Mouse (Mus musculus): Measurements from ENCODE around the gene Gm21887.
"Not testable (repeated sequence)": the region's sequence is repeated elsewhere in the genome, so short reads cannot be mapped to it uniquely, and the experiment has no call there.

Gene Gm21887

DNA sequence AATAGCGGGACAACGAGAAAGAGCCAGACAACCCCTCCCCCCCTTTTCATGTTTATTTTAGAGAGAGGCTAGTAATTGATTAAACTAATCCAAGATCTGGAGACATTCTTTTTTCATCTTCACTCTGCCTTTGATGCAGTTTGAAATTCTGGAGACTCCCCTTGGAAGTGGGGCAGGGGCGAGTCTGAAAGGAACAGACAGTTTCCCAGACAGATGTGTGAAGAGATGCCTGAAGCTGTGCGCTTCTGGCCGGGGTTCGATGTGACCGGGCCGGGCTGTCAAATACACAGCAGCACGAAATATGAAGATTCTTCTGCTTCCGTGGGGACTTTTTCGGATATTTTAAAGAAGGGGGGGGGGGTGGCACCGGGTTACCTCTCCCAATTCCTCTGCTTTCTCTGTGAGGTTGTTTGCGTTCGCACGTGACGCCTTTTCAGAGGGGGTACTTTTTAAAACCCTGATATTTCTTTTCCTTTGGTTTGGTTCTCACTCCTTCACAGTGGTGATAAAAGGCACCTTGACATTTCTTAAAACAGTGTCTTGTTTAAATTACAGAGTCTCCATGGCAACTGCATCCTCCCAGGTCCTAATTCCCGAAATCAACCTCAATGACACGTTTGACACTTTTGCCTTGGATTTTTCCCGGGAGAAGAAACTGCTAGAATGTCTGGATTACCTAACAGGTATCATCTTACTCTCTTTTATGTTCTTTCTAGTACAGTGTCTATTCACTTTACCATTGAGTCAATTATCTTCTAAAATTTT is 25.9 kb upstream of the Gm21887 start:
- peak; percentile 34 for DNase-seq (ENCODE audit: low spot score)

DNA sequence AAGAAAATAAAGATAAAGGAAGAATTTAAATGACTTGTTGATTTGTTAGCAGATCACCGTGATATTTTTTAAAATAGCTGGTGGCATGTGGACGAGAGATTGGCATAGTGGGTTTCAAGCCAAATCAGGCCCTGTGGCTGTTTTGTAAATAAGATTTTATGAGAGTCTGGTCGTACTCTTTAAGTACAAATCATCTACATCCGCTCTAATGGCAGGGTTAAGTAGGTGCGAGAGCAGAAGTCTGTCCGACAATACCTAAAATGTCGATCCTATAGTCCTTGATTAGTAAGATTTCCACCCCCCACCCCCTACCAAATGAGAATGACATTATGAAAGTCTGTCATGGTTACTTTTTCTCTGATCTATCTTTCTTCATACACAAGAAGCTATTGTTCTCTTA is 25.1 kb upstream of the Gm21887 start:
- not testable (repeated sequence) for DNase-seq (ENCODE audit: low spot score)

DNA sequence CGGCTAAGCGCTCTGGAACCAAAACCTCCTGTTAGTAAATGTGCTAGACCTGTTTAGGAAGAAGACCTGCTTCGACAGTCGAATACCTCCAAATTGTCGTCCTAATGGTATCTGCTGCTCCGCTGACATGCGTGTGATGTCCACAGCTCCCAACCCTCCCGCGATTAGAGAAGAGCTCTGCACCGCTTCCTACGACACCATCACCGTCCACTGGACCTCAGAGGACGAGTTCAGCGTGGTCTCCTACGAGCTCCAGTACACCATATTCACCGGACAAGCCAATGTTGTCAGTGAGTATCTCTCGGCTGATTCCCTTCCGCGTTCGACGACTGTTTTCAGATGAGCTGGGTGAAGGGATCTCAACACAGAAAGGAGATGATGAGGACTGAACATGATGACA is 24.6 kb upstream of the Gm21887 start:
- peak; percentile 45 for DNase-seq (ENCODE audit: low spot score)

DNA sequence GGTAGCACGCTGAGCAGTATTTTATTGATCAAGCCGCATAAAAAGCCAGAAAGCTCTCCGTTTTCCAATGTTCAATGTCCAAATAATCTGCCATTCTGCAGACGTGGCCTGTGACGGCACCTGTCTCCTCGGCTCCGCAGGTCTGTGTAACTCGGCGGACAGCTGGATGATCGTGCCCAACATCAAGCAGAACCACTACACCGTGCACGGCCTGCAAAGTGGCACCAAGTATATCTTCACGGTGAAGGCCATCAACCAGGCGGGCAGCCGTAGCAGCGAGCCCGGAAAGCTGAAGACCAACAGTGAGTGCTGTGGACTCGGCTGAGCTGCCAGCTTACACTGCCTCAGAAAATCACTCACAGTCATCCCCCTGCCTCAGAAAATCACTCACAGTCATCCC is 23.7 kb upstream of the Gm21887 start:
- peak; percentile 25 for DNase-seq (ENCODE audit: low spot score)

DNA sequence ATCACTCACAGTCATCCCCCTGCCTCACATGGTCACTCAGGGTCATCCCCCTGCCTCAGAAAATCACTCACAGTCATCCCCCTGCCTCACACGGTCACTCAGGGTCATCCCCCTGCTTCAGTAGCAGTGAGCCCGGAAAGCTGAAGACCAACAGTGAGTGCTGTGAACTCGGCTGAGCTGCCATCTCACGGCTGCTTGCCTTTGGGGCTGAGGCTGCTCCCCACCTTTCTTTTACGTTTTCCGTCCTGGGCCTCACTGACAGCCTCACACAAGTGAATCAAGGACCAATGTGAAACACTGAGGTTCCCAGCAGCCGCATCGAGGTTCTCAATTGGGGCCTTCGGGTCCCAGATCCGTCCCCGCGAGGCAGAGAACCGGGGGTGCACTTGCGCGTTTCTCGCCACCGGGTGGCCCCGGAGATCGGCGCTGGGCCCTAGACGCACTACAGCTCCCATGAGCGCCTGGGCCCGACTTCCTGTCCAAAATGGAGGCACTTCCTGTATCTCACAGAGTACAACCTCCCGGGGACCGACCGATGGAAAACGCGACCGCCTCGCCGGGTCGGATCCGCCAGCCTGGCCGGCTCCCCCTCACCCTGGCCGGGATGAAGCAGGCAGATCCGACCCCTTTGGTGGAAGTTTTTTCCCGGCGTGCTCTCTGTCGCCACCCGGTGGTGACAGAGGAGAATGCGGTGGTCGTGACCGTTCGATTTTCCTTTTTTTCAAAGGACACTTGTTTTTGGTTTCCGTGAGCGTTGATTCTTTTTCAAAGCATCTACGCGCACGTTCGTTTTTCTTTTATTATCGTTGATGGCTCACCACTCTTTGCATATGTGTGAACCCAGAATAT is 22.7 kb upstream of the Gm21887 start:
- DNase-seq (ENCODE audit: low spot score): peak; percentile 92

DNA sequence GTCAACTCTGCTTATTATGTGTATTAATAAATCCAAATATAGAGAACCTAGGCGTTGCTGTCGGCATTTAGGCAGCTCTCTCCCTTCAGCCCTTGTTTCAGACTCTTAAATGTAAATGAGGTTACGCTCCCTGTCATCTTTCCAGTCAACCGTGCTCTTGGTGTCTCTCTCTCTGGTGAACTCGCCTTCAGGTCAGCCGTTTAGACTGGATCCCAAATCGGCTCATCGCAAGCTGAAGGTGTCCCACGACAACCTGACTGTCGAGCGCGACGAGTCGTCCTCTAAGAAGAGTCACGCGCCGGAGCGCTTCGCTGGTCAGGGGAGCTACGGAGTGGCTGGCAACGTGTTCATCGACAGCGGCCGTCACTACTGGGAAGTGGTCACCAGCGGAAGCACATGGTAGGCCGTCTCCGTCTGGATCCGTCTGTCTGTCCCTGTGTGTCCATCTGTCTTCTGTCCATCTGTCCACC is 22.1 kb upstream of the Gm21887 start:
- DNase-seq (ENCODE audit: low spot score): peak; percentile 75

DNA sequence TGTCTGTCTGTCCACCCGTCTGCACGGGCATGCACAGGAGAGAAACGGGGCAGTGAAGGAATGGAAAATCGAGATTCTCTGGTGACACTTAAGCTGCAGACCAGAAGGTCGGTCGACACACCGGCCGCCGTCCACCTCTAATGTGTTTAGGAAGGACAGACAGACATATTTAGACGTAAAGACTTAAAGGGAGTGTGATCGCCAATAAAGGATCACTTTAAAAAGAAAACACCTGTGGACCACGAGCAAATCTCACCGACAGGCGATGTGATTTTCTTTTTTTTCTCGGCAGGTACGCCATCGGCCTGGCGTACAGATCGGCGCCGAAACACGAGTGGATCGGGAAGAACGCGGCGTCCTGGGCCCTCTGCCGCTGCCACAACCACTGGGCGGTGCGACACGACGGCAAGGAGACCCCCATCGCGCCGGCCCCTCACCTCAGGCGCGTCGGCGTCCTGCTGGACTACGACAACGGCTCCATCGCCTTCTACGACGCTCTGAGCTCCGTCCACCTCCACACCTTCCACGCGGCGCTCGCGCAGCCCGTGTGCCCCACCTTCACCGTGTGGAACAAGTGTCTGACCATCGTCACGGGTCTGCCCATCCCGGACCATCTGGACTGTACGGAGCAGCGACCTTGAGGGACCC is 20.8 kb upstream of the Gm21887 start:
- DNase-seq (ENCODE audit: low spot score): peak; percentile 45

DNA sequence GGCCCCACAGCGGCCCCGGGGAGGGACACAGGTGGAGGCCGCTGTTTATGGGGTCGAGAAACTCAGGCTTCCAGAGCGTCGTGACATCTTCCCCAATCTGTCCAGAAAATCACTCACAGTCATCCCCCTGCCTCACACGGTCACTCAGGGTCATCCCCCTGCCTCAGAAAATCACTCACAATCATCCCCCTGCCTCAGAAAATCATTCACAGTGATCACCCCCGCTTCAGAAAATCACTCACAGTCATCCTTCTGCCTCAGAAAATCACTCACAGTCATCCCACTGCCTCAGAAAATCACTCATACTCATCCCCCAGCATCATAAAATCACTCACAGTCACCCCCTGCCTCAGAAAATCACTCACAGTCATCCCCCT is 20.3 kb upstream of the Gm21887 start:
- peak; percentile 41 for DNase-seq (ENCODE audit: low spot score)

DNA sequence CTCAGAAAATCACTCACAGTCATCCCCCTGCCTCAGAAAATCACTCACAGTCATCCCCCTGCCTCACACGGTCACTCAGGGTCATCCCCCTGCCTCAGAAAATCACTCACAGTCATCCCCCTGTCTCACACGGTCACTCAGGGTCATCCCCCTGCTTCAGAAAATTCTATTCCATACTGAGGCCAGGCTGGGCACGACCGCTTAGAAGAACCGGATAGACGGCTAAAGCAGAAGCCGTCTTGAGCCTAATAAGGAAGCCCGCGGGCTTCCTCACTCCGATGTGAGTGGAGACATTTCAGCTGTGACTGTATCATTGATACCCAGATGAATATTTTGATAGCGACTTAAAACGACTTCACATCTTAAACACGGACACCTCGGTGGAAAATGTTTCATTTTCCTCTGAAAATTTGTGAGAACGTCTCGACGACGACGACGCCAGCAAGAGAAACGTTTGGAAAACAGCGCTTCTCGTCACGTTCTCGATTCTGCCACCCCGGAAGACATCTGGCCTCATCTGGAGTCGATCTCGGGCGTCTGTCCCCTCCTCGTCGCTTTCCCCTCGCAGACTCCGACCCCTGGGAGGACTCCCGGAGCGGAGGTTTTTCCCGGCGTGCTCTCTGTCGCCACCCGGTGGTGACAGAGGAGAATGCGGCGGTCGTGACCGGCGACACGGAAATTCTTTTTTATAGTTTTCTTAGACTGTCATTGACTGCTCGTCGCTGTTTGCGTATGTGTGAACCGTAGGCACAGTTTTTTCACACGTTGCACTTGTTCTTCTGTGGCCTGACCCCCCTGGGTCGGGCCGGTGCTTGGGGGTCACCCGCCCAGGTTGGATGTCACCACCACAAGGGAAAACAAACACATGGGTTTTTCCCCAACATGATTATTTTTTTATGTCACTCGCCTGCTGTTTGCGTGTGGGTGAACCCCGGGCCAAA is 19.5 kb upstream of the Gm21887 start:
- DNase-seq (ENCODE audit: low spot score): peak; percentile 82

DNA sequence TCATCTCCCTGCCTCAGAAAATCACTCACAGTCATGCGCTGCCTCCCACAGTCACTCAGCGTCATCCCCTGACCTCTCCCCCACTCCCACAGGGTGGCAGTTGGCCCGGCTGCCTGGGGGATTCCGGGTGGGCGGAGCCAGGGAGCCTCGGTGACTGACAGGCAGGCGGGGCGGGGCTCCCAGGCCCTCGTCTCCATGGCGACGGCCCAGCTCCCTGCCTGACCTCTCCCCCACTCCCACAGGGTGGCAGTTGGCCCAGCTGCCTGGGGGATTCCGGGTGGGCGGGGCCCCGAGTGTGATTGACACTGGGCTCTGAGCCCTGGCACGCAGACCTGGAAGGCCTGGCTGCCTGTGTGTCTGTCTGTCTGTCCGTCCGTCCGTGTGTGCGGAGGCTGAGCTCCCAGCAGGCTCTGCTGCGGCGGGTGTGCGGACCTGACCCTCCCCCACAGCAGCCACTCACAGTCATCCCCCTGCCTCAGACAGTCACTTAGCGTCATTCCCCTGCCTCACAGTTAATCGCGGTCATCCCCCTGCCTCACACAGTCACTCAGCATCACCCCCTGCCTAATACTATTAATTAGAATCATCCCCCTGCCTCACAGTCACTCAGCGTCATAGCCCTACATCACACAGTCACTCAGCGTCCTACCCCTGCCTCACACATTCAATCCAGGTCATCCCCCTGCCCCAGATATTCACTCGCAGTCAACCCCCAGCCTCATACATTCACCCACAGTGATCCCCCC is 18.2 kb upstream of the Gm21887 start:
- DNase-seq (ENCODE audit: low spot score): peak; percentile 100

DNA sequence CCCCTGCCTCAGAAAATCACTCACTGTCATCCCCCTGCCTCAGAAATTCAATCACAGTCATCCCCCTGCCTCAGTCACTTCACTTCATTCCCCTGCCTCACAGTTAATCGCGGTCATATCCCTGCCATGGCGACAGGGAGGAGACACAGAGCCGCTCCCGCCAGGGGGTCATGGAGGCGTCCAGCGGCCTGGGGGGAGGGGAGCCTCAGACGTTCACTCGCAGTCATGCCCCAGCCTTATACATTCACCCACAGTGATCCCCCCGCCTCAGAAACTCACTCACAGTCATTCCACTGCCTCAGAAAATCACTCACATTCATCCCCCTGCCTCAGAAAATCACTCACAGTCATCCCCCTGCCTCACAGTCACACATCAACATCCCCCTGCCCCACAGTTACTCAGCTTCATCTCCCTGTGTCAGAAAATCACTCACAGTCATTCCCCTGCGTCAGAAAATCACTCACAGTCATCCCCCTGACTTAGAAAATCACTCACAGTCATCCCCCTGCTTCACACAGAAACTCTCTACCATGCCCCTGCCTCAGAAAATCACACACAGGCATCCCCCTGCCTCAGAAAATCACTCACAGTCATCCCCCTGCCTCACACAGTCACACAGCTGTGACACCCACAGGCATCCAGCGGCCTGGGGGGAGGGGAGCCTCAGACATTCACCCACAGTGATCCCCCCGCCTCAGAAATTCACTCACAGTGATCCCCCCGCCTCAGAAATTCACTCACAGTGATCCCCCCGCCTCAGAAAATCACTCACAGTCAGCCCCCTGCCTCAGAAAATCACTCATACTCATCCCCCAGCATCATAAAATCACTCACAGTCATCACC is 17.2 kb upstream of the Gm21887 start:
- DNase-seq (ENCODE audit: low spot score): not testable (repeated sequence)

DNA sequence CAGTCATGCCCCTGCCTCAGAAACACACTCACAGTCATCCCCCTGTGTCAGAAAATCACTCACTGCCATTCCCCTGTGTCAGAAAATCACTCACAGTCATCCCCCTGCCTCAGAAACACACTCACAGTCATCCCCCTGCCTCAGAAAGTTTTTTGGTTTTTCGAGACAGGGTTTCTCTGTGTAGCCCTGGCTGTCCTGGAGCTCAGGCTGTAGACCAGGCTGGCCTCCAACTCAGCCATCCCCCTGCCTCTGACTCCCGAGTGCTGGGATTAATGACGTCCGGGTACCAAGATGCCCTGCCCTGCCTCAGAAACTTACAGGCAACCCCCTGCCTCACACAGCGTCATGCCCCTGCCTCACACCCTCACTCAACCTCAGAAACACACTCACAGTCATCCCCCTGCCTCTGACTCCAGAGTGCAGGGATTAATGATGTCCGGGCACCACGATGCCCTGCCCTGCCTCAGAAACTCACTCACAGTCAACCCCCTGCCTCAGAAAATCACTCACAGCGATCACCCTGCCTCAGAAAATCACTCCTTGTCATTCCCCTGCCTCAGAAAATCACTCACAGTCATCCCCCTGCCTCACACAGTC is 16.4 kb upstream of the Gm21887 start:
- DNase-seq (ENCODE audit: low spot score): not testable (repeated sequence)

DNA sequence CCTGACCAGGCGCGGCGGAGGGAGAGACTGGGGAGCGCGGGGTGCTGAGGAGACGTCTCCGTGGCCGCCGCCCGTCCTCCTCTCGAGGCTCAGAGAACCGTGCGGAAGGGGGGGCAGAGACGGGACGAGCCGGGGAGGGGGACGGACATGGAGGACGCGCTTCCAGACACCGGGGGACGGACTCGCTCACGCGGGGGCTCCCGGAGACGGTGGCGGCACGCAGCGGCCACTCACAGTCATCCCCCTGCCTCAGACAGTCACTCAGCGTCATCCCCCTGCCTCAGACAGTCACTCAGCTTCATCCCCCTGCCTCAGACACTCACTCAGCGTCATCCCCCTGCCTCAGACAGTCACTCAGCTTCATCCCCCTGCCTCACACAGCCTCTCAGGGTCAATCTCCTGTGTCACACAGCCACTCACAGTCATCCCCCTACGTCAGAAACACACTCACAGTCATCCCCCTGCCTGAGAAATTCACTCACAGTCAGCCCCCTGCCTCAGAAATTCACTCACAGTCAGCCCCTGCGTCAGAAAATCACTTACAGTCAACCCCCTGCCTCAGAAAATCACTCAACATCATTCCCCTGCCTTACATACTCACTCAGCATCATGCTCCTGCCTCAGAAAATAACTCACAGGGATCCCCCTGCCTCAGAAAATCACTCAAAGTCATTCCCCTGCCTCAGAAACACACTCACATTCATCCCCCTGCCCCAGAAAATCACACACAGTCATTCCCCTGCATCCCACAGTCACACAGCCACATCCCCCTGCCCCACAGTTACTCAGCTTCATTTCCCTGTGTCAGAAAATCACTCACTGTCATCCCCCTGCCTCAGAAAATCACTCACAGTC is 15.2 kb upstream of the Gm21887 start:
- not testable (repeated sequence) for DNase-seq (ENCODE audit: low spot score)

DNA sequence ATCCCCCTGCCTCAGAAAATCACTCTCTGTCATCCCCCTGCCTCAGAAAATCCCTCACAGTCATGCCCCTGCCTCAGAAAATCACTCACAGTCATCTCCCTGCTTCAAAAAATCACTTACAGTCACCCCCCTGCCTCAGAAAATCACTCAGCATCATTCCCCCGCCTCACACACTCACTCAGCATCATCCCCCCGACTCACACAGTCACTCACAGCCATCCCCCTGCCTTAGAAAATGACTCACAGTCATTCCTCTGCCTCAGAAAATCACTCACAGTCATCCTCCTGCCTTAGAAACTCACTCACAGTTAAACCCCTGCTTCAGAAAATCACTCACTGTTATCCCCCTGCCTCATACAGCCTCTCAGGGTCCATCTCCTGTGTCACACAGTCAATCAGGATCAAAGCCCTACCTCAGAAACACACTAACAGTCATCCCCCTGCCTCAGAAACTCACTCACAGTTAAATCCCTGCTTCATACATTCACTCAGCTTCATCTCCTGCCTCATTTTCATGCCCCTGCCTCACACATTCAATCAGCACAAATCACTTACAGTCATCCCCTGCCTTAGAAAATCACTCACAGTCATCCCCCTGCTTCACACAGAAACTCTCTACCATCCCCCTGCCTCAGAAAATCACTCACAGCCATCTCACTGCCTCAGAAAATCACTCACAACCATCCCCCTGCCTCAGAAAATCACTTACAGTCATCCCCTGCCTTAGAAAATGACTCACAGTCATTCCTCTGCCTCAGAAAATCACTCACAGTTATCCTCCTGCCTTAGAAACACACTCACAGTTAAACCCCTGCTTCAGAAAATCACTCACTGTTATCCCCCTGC is 14.4 kb upstream of the Gm21887 start:
- DNase-seq (ENCODE audit: low spot score): not testable (repeated sequence)

DNA sequence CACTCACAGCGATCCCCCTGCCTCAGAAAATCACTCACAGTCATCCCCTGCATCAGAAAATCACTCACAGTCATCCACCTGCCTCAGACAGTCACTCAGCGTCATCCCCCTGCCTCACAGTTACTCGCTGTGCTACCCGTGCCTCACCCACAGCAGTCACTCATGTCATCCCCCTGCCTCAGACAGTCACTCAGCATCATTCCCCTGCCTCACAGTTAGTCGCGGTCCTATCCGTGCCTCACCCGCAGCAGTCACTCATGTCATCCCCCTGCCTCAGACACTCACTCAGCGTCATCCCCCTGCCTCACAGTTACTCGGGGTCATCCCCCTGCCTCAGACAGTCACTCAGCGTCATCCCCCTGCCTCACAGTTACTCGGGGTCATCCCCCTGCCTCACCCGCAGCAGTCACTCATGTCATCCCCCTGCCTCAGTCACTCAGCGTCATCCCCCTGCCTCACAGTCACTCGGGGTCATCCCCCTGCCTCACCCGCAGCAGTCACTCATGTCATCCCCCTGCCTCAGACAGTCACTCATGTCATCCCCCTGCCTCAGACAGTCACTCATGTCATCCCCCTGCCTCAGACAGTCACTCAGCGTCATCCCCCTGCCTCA is 13.4 kb upstream of the Gm21887 start:
- DNase-seq (ENCODE audit: low spot score): not testable (repeated sequence)

DNA sequence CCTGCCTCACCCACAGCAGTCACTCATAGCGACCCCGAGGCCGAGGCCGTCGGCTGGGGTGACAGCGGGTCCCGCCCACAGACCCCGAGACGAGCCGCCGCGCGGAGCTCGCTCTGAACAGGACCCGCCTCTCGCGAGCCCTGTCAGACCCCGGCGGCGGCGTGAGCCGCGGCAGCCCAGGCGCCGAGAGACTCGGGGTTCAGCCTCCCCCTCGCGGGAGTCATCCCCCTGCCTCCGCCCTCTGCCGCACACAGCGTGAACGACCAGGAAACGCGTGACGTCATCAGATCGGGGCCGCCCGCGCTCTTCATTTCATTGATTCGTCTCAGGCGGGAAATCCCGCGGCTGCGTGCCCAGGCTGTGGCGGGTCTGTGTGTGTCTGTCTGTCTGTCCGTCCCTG is 12.5 kb upstream of the Gm21887 start:
- peak; percentile 100 for DNase-seq (ENCODE audit: low spot score)

DNA sequence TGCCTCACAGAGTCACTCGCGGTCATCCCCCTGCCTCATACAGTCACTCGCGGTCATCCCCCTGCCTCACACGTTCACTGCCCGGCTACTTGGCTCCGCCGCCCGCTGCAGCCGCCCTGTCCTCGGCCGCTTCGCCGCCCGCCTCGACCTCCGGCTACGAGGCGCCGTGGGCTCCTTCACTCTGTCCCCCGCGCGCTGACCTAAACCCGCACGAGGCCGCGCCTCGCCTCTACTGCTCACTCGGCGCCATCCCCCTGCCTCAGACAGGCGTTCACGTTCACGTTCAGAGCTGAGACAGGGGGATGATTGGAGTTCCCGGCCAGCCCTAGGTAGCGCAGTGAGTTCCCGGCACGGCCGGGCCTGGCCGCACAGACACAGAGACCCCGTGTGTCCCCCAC is 12.0 kb upstream of the Gm21887 start:
- not testable (repeated sequence) for DNase-seq (ENCODE audit: low spot score)

Data from retina, embryonic 14.5 days (tissue).